Mouse (Mus musculus) ES-CJ7 (cell line): Measurements from ENCODE around the gene Unc5a.

Experiments used
- DNase-seq: peaks from one replicate; pipeline ENCODE4 v3.0.0; 2011; ENCODE audit warnings: low read depth, low spot score

Gene Unc5a

GRCm38 (mm10) chr13:54955695-54956471, 6.7 kb downstream of the Unc5a start:
- peak; percentile 48 for DNase-seq

DNA sequence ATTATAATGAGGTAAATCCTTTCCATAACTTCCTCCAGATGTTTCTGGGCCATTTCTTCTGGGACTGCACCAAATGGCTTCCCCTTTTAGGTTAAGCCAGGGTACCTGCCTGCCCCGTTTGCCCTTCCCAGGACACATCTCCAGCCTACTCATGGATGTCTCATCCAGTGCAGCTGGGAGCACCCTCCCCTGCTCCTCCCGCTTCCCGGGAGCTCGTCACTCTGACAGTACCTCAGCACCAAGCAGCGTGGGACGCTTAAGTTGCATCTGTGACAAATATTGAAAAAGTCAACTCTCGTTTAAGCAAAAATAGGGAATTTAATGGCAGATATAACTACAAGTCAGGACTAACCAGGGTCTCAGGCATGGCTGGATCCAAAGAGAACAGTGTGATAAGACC, 8.1 kb downstream of the Unc5a start:
- no peak for DNase-seq

GRCm38 (mm10) chr13:54959059-54959701, 10.0 kb downstream of the Unc5a start:
- no peak for DNase-seq

GRCm38 (mm10) chr13:54959842-54960241, 10.6 kb downstream of the Unc5a start:
- no peak for DNase-seq

GRCm38 (mm10) chr13:54960491-54960890, 11.3 kb downstream of the Unc5a start:
- no peak for DNase-seq

DNA sequence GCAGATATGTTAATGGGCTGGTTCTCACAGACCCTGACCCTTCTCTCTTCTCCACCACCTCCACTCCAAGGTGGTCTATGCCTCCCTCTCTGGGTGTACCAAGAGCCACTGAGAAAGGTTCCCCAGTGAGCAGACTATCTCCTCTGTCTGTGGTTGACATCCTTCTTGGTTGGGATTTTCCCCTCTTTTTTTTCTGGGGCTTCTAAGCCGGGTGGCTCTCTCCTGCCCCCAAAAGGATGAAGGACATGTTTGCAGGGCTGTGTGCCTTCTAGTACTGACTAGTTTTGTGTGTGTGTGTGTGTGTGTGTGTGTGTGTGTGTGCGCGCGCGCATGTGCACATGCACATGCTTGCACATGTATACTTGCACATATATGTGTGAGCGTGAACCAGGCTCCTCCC, 16.0 kb downstream of the Unc5a start:
- DNase-seq: peak; percentile 11

DNA sequence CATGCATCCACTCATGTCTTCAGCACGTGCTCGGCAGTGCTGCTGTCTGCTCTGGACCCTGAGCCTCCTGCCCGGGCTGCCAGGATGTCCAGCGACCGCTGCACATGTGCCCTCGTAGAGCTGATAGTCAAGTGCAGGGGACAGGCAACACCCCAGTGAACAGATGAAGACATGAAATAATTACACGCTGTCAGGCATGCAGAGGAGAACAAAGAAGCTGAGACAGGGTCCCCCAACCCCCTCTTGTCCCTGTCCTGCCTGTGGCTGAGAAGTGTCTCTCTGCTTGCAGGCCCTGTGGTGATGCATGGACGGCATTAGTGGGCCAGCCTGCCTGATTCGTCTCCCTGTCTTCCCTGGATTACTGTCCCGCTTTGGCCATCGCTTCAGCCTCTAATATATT, 18.3 kb downstream of the Unc5a start:
- no peak for DNase-seq

DNA sequence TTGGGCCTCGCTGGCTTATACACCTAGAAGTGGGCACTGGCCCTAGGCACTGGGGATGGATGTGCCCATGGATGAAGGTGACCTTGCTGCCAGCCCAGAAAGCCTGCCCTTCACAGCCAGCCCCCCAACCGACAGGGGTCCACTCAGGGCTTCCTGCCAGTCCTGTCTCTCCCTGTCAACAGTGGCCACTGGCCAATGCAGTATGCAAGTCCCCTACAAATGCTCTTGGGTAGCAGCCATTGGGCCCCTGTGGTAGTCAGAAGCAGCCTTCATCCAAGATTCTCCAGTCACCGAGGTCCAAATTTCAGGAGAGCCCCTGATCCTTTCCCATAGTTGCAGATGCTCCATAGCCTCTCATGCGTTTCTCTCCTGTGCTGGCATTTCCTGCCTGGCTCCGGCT, 19.4 kb downstream of the Unc5a start:
- DNase-seq: no peak

- peak; percentile 55 for DNase-seq
Measured at GRCm38 (mm10) chr13:54969513-54969912, 20.3 kb downstream of the Unc5a start.

GRCm38 (mm10) chr13:54970521-54971247, 21.5 kb downstream of the Unc5a start:
- DNase-seq: peak; percentile 50

GRCm38 (mm10) chr13:54975546-54975945, 26.3 kb downstream of the Unc5a start:
- DNase-seq: no peak

GRCm38 (mm10) chr13:54978804-54979203, 29.6 kb downstream of the Unc5a start:
- no peak for DNase-seq

DNA sequence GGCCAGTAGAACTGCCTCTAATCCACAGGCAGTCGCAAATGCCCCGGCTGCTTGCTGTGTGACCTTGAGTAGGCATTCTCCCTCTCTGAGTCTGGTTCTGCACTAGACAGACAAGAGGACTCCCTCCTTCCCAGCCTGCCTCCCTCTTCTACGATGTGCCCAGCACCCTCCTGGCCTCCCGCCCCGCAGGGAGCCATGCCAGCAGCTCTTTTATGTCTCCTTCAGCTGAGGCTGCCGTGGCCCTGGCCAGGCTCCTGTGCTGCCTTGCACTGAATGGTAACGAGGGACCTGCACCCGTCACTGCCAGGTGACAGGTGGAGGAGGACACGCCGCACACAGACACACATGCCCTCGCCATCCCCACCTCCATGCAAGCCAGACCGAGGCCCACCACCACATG, 31.7 kb downstream of the Unc5a start:
- DNase-seq: no peak

- DNase-seq: no peak
Measured at GRCm38 (mm10) chr13:54983001-54983400, 33.8 kb downstream of the Unc5a start.

- DNase-seq: peak; percentile 48
Measured at GRCm38 (mm10) chr13:54983614-54984013, 34.4 kb downstream of the Unc5a start.

DNA sequence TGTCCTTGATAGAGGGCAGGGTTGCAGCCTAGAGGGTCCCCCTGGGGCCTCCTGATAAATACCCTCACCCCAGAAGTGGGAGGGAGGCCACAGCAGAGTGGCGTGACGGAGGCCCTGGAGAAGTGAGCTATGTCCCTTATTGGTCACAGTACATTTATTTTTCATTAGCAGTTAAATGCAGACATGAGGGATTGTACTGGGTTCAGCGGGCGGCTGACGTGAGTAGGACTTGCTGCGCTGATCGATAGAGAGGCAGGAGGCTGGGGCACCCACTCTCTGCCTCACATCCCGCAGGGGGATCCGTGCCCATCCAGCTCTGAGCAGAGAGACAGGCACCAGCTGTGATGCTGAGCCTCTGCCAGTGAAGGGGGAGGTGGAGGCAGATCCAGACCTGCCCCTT, 38.2 kb downstream of the Unc5a start:
- no peak for DNase-seq

- no peak for DNase-seq
Measured at GRCm38 (mm10) chr13:54988181-54988760, 39.1 kb downstream of the Unc5a start.

DNA sequence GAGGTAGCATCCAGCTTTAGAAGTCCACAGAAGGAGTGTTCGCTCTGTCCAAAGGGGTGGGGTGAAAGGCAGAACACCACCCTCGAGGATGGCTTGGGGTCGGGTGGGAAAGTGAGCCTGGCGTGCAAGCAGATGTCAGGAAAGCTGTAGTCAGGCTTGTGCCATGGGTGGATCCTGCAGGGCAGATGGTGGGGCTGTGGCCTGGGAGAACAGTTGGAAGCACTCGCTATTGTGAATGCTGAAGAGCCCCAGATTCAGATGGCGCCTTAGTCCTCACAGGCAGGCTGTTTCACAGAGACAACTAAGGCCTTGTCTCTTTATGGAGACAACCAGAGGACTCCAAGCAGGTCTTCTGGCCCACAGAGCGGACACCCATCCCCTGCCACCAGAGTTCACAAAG, 43.0 kb downstream of the Unc5a start:
- DNase-seq: no peak

GRCm38 (mm10) chr13:54994576-54994975, 45.4 kb downstream of the Unc5a start:
- DNase-seq: no peak

GRCm38 (mm10) chr13:54995161-54995560, 46.0 kb downstream of the Unc5a start:
- no peak for DNase-seq

- no peak for DNase-seq
Measured at GRCm38 (mm10) chr13:54997568-54997967, 48.4 kb downstream of the Unc5a start.

DNA sequence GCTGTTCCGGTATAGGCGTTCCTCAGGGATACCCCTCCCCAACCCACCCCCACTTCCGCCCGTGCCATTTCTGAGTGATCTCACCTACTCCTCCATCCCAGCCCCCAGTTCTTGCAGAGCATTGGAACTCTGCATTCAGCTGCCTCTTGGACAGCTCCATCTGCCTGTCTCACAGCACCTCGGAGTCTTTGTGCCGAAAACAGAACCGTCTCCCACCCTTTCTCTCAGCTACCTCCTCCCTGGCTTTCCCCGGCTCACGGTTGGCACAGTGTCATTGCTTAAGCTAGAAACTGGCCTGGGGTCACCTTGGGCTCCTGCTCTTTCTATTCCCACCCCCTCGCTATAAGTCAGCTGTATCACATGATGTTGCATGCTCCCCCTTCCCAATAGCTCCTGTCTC, 51.2 kb downstream of the Unc5a start:
- DNase-seq: no peak
